Mouse (Mus musculus) stomach, embryonic 16.5 days (tissue): ENCODE measurements at regions not wholly inside any gene's neighbourhood (a gene's known extent, or its start where the extent isn't known, plus 50 kb on each side); places are given as distances from the start of the nearest gene placed in this dataset.

Source experiments
- ATAC-seq: fragments of 200-750 bp; cut with Nextera tagmentation; 2 replicates; pipeline ENCODE4 v1.8.0; 2017; ENCODE audit warnings: moderate number of reproducible peaks, moderate TSS enrichment; ENCODE audit not compliant: insufficient read depth, low FRiP score
- H3K27ac ChIP-seq: fragments of 300-500 bp; sonication (generic); 2 replicates; pipeline ENCODE4 v1.5.1; 2014; ENCODE audit warnings: low read length
- H3K27me3 ChIP-seq: fragments of 300-500 bp; sonication (generic); 2 replicates; pipeline ENCODE4 v1.6.1; 2014; ENCODE audit warnings: low read length, control low read depth, mixed read lengths; ENCODE audit not compliant: control insufficient read depth, insufficient read depth
- H3K36me3 ChIP-seq: fragments of 300-500 bp; sonication (generic); 2 replicates; pipeline ENCODE4 v1.6.1; 2014; ENCODE audit warnings: low read length; ENCODE audit not compliant: control insufficient read depth, insufficient read depth
- H3K4me1 ChIP-seq: fragments of 300-500 bp; sonication (generic); 2 replicates; pipeline ENCODE4 v1.6.1; 2014; ENCODE audit warnings: low read length, control low read depth, mixed read lengths; ENCODE audit not compliant: control insufficient read depth, insufficient read depth
- H3K4me2 ChIP-seq: fragments of 300-500 bp; sonication (generic); 2 replicates; pipeline ENCODE4 v1.6.1; 2014; ENCODE audit warnings: low read depth, low read length, mixed read lengths
- H3K4me3 ChIP-seq: fragments of 300-500 bp; sonication (generic); replicated peaks from 2 replicates; pipeline ENCODE4 v1.5.1; 2014; ENCODE audit warnings: mild to moderate bottlenecking, low read length
- H3K9ac ChIP-seq: fragments of 300-500 bp; sonication (generic); 2 replicates; pipeline ENCODE4 v1.6.1; 2014; ENCODE audit warnings: low read length
- H3K9me3 ChIP-seq: fragments of 300-500 bp; sonication (generic); replicated peaks from 2 replicates; pipeline ENCODE4 v1.6.1; 2016; ENCODE audit warnings: low read length, control low read depth; ENCODE audit not compliant: control insufficient read depth
- WGBS: fragments of 180-500 bp; shearing (Covaris S2); extraction: QIAGEN DNeasy Blood & Tissue Kit; methylation state at CpG from one replicate; pipeline ENCODE4 v1.1.7; 2014; 5-methylcytosine and 5-hydroxymethylcytosine counted together

- Histone ChIP-seq H3K4me3 (no peak overlapping the region), H3K9me3 (no peaks in the 10 kb centered on the region), H3K4me2 (no peak overlapping the region), H3K9ac (no peak overlapping the region), H3K4me1 (no peaks in the 10 kb centered on the region), H3K27me3 (no peaks in the 10 kb centered on the region), H3K27ac (no peak overlapping the region), H3K36me3 (no peaks in the 10 kb centered on the region)
- no peak for ATAC-seq
- 93% methylated on average over 9 of the region's 9 CpGs for WGBS
These were observed 203.6 kb upstream of the Hnrnpa3 start for GRCm38 (mm10) chr2:75455481-75455880.

- Histone ChIP-seq H3K9ac (no peak overlapping the region), H3K36me3 (no peaks in the 10 kb centered on the region), H3K27ac (no peak overlapping the region), H3K4me1 (no peaks in the 10 kb centered on the region), H3K9me3 (no peaks in the 10 kb centered on the region), H3K4me3 (no peak overlapping the region), H3K4me2 (no peak overlapping the region), H3K27me3 (no peaks in the 10 kb centered on the region)
- whole genome bisulfite sequencing, result 68% methylated on average over 1 of the region's 1 CpGs
- ATAC-seq, result no peak
These were observed 202.8 kb upstream of the Hnrnpa3 start for GRCm38 (mm10) chr2:75456272-75456671.

DNA sequence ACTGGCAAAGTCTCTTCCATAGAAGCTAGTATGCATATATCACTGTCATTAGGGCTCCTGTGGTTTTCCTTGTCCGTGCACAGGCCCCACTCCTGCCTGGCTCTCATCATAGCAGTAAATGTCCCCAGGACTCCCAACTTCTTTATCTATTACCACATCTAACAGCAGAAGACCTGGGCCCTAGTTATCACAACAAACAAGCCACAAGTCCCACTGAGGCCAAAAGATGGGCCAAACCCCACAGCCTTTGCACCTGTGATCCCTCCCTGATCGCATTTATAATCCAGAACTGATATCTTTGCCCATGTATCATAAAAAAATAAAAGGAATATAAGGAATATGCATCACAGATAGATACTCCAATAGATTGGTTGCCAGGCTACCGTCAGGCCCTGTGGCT, 201.6 kb upstream of the Hnrnpa3 start:
- H3K27me3 ChIP-seq, result no peaks in the 10 kb centered on the region
- no peaks in the 10 kb centered on the region for H3K36me3 ChIP-seq
- no peaks in the 10 kb centered on the region for H3K4me1 ChIP-seq
- no peak for ATAC-seq
- H3K27ac ChIP-seq, result no peak overlapping the region
- 84% methylated on average over 3 of the region's 3 CpGs for WGBS
- H3K9ac ChIP-seq, result no peak overlapping the region
- H3K9me3 ChIP-seq, result no peaks in the 10 kb centered on the region
- no peak overlapping the region for H3K4me3 ChIP-seq
- H3K4me2 ChIP-seq, result no peak overlapping the region

- no peak overlapping the region for H3K27ac ChIP-seq
- H3K27me3 ChIP-seq, result no peaks in the 10 kb centered on the region
- no peak overlapping the region for H3K4me3 ChIP-seq
- ATAC-seq, result no peak
- H3K9me3 ChIP-seq, result no peaks in the 10 kb centered on the region
- H3K9ac ChIP-seq, result no peak overlapping the region
- 80% methylated on average over 3 of the region's 3 CpGs for WGBS
- H3K36me3 ChIP-seq, result no peaks in the 10 kb centered on the region
- H3K4me2 ChIP-seq, result no peak overlapping the region
- H3K4me1 ChIP-seq, result no peaks in the 10 kb centered on the region
These were observed 200.2 kb upstream of the Hnrnpa3 start for GRCm38 (mm10) chr2:75458898-75459297.

DNA sequence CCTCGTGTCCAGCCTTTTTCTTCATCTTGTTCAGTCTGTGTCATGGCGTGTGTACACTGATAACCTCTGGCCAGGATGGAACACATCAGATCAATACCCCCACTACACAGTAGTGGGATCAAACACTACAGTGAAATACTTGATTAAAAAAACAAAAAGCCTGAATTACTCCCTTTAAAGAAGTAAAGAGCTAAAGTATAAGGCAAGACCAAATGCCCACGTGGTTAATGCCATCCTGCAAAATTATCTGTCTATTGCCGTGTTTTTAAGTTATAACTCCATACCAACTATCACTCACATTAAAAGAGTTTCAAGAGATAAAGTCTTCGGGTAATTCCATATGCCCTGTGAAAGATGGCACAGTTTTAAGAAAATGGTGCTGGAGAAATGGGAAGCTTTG, 198.6 kb upstream of the Hnrnpa3 start:
- Histone ChIP-seq H3K9ac (no peak overlapping the region), H3K9me3 (no peaks in the 10 kb centered on the region), H3K27me3 (no peaks in the 10 kb centered on the region), H3K4me2 (no peak overlapping the region), H3K4me3 (no peak overlapping the region), H3K4me1 (no peaks in the 10 kb centered on the region), H3K36me3 (no peaks in the 10 kb centered on the region), H3K27ac (no peak overlapping the region)
- WGBS, result 83% methylated on average over 5 of the region's 5 CpGs
- no peak for ATAC-seq

DNA sequence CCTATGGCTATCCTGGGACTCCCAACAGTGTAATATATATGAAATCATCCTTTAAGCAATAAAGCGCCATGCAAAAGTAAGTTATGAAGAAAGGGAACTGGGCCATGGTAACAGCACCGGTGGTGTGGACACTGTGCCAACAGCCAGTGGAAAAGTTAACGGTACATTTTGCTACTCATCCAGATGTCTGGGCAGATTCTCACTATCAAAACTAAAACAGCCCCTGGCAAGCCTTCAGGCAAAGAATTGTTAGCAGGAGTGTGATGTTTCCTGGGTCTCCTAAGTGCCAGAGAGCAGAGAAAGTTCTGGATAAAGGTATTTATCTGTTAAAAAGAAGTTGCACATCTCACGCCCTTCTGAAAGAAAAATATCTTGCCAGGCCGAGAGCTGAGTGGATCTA, 198.0 kb upstream of the Hnrnpa3 start:
- no peaks in the 10 kb centered on the region for H3K27me3 ChIP-seq
- no peak for ATAC-seq
- no peak overlapping the region for H3K27ac ChIP-seq
- 67% methylated on average over 5 of the region's 5 CpGs for WGBS
- no peaks in the 10 kb centered on the region for H3K4me1 ChIP-seq
- no peak overlapping the region for H3K4me3 ChIP-seq
- H3K4me2 ChIP-seq, result no peak overlapping the region
- no peak overlapping the region for H3K9ac ChIP-seq
- H3K9me3 ChIP-seq, result no peaks in the 10 kb centered on the region
- no peaks in the 10 kb centered on the region for H3K36me3 ChIP-seq

DNA sequence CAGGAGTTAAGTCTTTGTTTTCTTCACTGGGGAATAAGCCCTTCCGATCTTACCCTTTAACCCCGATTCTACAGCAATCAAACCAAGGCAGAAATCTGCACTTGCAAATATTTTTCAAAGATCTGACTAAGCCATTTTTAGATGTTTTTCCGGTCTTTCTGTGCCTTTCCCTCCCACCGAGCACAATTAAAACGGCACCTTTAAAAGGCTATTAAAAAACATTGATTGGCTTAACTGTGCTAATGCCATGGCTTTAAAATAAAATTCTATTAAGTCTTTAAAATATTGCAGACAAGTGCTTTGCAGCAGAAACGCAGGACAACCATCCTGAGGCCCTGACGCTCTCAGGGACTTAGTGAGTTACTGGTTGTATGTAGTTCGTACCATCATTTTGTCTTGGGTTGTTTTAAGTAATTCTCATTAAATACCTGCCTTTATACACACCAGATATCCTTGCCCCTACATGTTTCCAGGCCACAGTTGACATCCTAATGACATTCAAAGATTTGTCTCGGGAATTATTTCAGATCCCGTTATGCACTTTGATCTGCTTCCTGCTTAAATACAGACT, 197.6 kb upstream of the Hnrnpa3 start:
- no peaks in the 10 kb centered on the region for H3K4me1 ChIP-seq
- H3K27ac ChIP-seq, result no peak overlapping the region
- H3K4me3 ChIP-seq, result no peak overlapping the region
- H3K27me3 ChIP-seq, result no peaks in the 10 kb centered on the region
- WGBS, result 77% methylated on average over 10 of the region's 10 CpGs
- no peak overlapping the region for H3K9ac ChIP-seq
- no peak overlapping the region for H3K4me2 ChIP-seq
- no peak for ATAC-seq
- no peaks in the 10 kb centered on the region for H3K36me3 ChIP-seq
- H3K9me3 ChIP-seq, result no peaks in the 10 kb centered on the region

- no peaks in the 10 kb centered on the region for H3K27me3 ChIP-seq
- no peak for ATAC-seq
These were observed 196.9 kb upstream of the Hnrnpa3 start for GRCm38 (mm10) chr2:75462030-75462671.

DNA sequence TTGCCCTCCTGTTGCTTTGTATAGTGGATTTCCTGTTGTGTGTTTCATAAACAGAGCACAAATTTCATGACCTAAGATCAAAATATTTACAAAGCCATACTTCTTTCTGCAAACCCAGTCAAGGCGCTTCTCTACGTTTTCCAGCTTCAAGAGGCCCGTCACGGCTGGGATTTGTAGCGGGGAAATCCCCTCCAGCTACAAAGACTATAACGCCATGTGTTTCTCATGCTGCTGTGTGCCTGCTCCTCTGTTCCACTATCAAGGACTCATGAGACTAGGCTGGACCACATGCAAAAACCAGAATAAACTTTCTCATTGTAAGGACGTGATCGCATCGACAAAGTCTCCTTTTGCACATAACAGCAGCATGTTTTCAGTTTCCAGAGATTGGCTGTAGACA, 196.0 kb upstream of the Hnrnpa3 start:
- H3K36me3 ChIP-seq, result no peaks in the 10 kb centered on the region
- no peak overlapping the region for H3K27ac ChIP-seq
- no peaks in the 10 kb centered on the region for H3K9me3 ChIP-seq
- no peak for ATAC-seq
- WGBS, result 49% methylated on average over 9 of the region's 9 CpGs
- H3K4me3 ChIP-seq, result no peak overlapping the region
- H3K4me2 ChIP-seq, result no peak overlapping the region
- H3K4me1 ChIP-seq, result no peaks in the 10 kb centered on the region
- no peaks in the 10 kb centered on the region for H3K27me3 ChIP-seq
- no peak overlapping the region for H3K9ac ChIP-seq

More at GRCm38 (mm10) chr2:75462030-75462671, 196.9 kb upstream of the Hnrnpa3 start:
- no peaks in the 10 kb centered on the region for H3K4me1 ChIP-seq
- H3K27ac ChIP-seq, result no peak overlapping the region
- H3K9ac ChIP-seq, result no peak overlapping the region
- no peak overlapping the region for H3K4me3 ChIP-seq
- no peaks in the 10 kb centered on the region for H3K36me3 ChIP-seq
- no peaks in the 10 kb centered on the region for H3K9me3 ChIP-seq
- WGBS, result 78% methylated on average over 5 of the region's 5 CpGs
- no peak overlapping the region for H3K4me2 ChIP-seq
